Mouse (Mus musculus): Measurements from ENCODE around the gene Olfr1291-ps1. TPM values are rescaled to one million over a fixed set of nuclear protein-coding genes. Genes with fewer than 3 reads are reported as not detected.

Olfr1291-ps1 gene
- polyA plus RNA-seq (2017; shearing (Covaris generic)), result under 1 TPM; 0.31 to 0.67 TPM

GRCm38 (mm10) chr2:111496880-111497279 lies at the start of gene Olfr1291-ps1:
TSS of gene Olfr1291-ps1 (plus strand) at chr2:111497180.

GRCm38 (mm10) chr2:111448842-111449241 lies 48.1 kb upstream of the Olfr1291-ps1 start, which contains the start of gene Olfr1287:
TSS of gene Olfr1287 (plus strand) at chr2:111449142.

GRCm38 (mm10) chr2:111473801-111474200 lies 23.2 kb upstream of the Olfr1291-ps1 start, which contains the start of gene Olfr1288:
TSS of gene Olfr1288 (plus strand) at chr2:111474101.

GRCm38 (mm10) chr2:111480519-111480918 lies 16.5 kb upstream of the Olfr1291-ps1 start, which contains the start of gene Olfr1289:
TSS of gene Olfr1289 (plus strand) at chr2:111480819.

GRCm38 (mm10) chr2:111493729-111494128 lies 3.3 kb upstream of the Olfr1291-ps1 start, which contains the start of gene Olfr1290:
TSS of gene Olfr1290 (minus strand) at chr2:111493829.

GRCm38 (mm10) chr2:111524903-111525302 lies 27.9 kb downstream of the Olfr1291-ps1 start, which contains the start of gene Olfr1293-ps:
TSS of gene Olfr1293-ps (plus strand) at chr2:111525203.

GRCm38 (mm10) chr2:111540191-111540590 lies 43.2 kb downstream of the Olfr1291-ps1 start, which contains the start of gene Olfr1294:
TSS of gene Olfr1294 (minus strand) at chr2:111540291.

Other genes with a start within 250 kb of the Olfr1291-ps1 start
- not detected for gene Olfr1276, start 242.7 kb upstream of the Olfr1291-ps1 start, polyA plus RNA-seq (2017; shearing (Covaris generic))
- under 1 TPM in 1 of 2 experiments, not detected in 1; 0.04 TPM for gene Olfr1277, start 223.1 kb upstream of the Olfr1291-ps1 start, polyA plus RNA-seq (2017; shearing (Covaris generic))
- gene Olfr1278, start 207.0 kb upstream of the Olfr1291-ps1 start, polyA plus RNA-seq (2017; shearing (Covaris generic)), result not detected
- not detected for gene Olfr1279, start 196.5 kb upstream of the Olfr1291-ps1 start, polyA plus RNA-seq (2017; shearing (Covaris generic))
- gene Olfr1280, start 183.2 kb upstream of the Olfr1291-ps1 start, polyA plus RNA-seq (2017; shearing (Covaris generic)), result not detected
- gene Olfr1281, start 170.7 kb upstream of the Olfr1291-ps1 start, polyA plus RNA-seq (2017; shearing (Covaris generic)), result not detected
- not detected for gene Olfr1282, start 161.1 kb upstream of the Olfr1291-ps1 start, polyA plus RNA-seq (2017; shearing (Covaris generic))
- gene Olfr1283, start 130.4 kb upstream of the Olfr1291-ps1 start, polyA plus RNA-seq (2017; shearing (Covaris generic)), result not detected
- not detected for gene Olfr1284, start 121.7 kb upstream of the Olfr1291-ps1 start, polyA plus RNA-seq (2017; shearing (Covaris generic))
- gene Olfr1286, start 74.1 kb upstream of the Olfr1291-ps1 start, polyA plus RNA-seq (2017; shearing (Covaris generic)), result not detected
- not detected for gene Olfr1287, start 48.0 kb upstream of the Olfr1291-ps1 start, polyA plus RNA-seq (2017; shearing (Covaris generic))
- gene Olfr1288, start 23.1 kb upstream of the Olfr1291-ps1 start, polyA plus RNA-seq (2017; shearing (Covaris generic)), result not detected
- gene Olfr1289, start 16.4 kb upstream of the Olfr1291-ps1 start, polyA plus RNA-seq (2017; shearing (Covaris generic)), result not detected
- not detected for gene Olfr1290, start 3.4 kb upstream of the Olfr1291-ps1 start, polyA plus RNA-seq (2017; shearing (Covaris generic))
- gene Olfr1293-ps, start 28.0 kb downstream of the Olfr1291-ps1 start, polyA plus RNA-seq (2017; shearing (Covaris generic)), result under 1 TPM in 1 of 2 experiments, not detected in 1; 0.17 TPM
- gene Olfr1294, start 43.1 kb downstream of the Olfr1291-ps1 start, polyA plus RNA-seq (2017; shearing (Covaris generic)), result not detected
- not detected for gene Olfr1295, start 72.5 kb downstream of the Olfr1291-ps1 start, polyA plus RNA-seq (2017; shearing (Covaris generic))
- gene Olfr1297, start 129.3 kb downstream of the Olfr1291-ps1 start, polyA plus RNA-seq (2017; shearing (Covaris generic)), result under 1 TPM in 1 of 2 experiments, not detected in 1; 0.22 TPM
- not detected for gene Olfr1298, start 152.0 kb downstream of the Olfr1291-ps1 start, polyA plus RNA-seq (2017; shearing (Covaris generic))
- not detected for gene Olfr1299, start 164.2 kb downstream of the Olfr1291-ps1 start, polyA plus RNA-seq (2017; shearing (Covaris generic))

Measured in inflammation-experienced regulatory T-cells (primary cell).